Mouse (Mus musculus) megakaryocyte, embryonic 14.5 days (primary cell): ENCODE data around the gene Vps26b.

Source experiments
- FLI1 ChIP-seq: IDR thresholded peaks from 2 replicates; pipeline ENCODE4 v1.6.1; 2012; ENCODE audit warnings: low read length, inconsistent platforms, mixed read lengths
- GATA1 ChIP-seq: IDR thresholded peaks from 3 replicates; pipeline ENCODE4 v1.6.1; 2012; ENCODE audit warnings: mixed read lengths, low read length, inconsistent platforms, borderline replicate concordance

DNA sequence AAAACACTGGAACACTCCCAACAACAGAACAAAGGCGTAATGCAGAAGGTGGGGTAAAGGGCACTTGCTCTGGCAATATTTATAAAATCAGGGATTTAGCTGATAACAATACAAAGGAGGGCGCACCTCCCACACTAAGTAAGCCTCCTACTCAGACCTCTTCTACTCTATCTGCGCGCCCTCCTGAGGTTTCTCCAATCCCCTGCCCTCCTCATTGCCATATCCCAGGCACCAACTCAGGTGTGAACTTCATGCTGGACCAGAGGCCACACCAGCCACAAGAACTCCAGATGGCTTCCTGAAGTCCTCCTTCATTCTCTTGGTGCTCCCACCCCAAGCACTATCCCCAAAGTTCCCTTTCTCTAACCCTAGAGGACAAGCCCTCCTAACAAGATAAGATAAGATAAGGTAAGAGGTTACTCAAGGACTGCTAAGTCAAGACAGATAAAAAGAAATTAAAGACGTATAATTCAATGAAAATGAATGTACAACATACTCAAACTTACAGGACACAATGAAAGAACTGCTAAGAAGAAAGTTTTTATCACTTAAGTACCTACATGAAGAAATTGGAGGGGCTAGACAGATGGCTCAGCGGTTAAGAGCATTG is 44.1 kb downstream of the Vps26b start:
- TF ChIP-seq FLI1 (no peak), GATA1 (no peak)
